Mouse (Mus musculus) heart, embryonic 13.5 days (tissue): Measurements from ENCODE around the gene Gm26602. TPM values are rescaled to one million over a fixed set of nuclear protein-coding genes. Genes with fewer than 3 reads are reported as not detected.

Experiments
- ATAC-seq: fragments of 200-750 bp; cut with Nextera tagmentation; 2 replicates; pipeline ENCODE4 v1.8.0; 2017; ENCODE audit warnings: moderate TSS enrichment; ENCODE audit not compliant: insufficient number of reproducible peaks, low FRiP score, low TSS enrichment; ENCODE audit errors: extremely low read depth
- H3K27ac ChIP-seq: fragments of 300-500 bp; sonication (generic); replicated peaks from 2 replicates; pipeline ENCODE4 v1.5.1; 2015; ENCODE audit warnings: moderate library complexity, mild to moderate bottlenecking, inconsistent platforms
- H3K27me3 ChIP-seq: fragments of 300-500 bp; sonication (generic); replicated peaks from 2 replicates; pipeline ENCODE4 v1.6.1; 2015; ENCODE audit warnings: mild to moderate bottlenecking, inconsistent platforms
- H3K36me3 ChIP-seq: fragments of 300-500 bp; sonication (generic); 2 replicates; pipeline ENCODE4 v1.6.1; 2015; ENCODE audit warnings: mild to moderate bottlenecking, inconsistent platforms
- H3K4me1 ChIP-seq: fragments of 300-500 bp; sonication (generic); 2 replicates; pipeline ENCODE4 v1.6.1; 2015; ENCODE audit warnings: inconsistent platforms
- H3K4me2 ChIP-seq: fragments of 300-500 bp; sonication (generic); 2 replicates; pipeline ENCODE4 v1.6.1; 2015; ENCODE audit warnings: inconsistent platforms, mild to moderate bottlenecking, moderate library complexity
- H3K4me3 ChIP-seq: fragments of 300-500 bp; sonication (generic); 2 replicates; pipeline ENCODE4 v1.5.1; 2015; ENCODE audit warnings: moderate library complexity, mild to moderate bottlenecking, inconsistent platforms
- H3K9ac ChIP-seq: fragments of 300-500 bp; sonication (generic); 2 replicates; pipeline ENCODE4 v1.6.1; 2015; ENCODE audit warnings: inconsistent platforms, mild to moderate bottlenecking, moderate library complexity
- H3K9me3 ChIP-seq: fragments of 300-500 bp; sonication (generic); 2 replicates; pipeline ENCODE4 v1.6.1; 2016; ENCODE audit warnings: inconsistent platforms
- WGBS: fragments of 180-500 bp; shearing (Covaris S2); methylation state at CpG from one replicate; pipeline ENCODE4 v1.1.7; 2015; ENCODE audit warnings: mixed read lengths; 5-methylcytosine and 5-hydroxymethylcytosine counted together
- polyA plus RNA-seq: library from polyadenylated mRNA; unstranded; fragments of >200 nt; fragmentation: Nextera tagmentation; extraction: Ambion mirVana; gene quantifications from 2 replicates; pipeline ENCODE4 v1.2.1, GENCODE M21; 2015

Gm26602 gene
- polyA plus RNA-seq, 1 experiment from 2014 or later, result not detected

DNA sequence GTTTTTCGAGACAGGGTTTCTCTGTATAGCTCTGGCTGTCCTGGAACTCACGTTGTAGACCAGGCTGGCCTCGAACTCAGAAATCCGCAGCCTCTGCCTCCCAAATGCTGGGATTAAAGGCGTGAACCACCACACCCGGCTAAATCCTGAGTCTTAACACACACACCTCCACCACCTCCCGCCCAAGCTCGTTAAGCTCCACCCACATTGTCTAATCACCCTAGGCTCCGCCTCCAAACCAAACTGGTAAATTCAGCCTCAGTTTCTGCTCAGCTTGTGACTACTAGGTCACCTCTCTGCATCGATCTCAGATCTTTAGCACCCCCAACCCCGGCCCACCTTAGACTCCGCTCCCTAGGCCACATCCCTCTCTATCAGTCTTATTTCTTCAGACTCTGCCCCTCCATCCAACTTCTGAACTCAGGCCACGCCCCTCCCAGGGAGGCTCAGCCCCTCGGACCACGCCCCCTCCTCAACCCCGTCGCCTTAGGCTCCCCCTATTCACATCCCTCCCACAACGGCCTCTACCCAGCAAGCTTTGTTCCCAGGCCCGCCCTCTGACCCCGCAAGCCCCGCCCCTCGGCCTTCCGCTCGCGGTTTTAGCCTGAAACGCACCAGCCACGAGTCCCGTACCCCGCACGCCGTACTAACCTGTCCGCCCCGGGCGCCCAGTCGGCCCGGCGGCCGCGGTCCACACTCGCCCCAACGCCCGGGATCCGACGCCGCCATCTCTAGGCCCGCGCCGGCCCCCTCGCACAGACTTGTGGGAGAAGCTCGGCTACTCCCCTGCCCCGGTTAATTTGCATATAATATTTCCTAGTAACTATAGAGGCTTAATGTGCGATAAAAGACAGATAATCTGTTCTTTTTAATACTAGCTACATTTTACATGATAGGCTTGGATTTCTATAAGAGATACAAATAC is 2.2 kb upstream of the Gm26602 start, which contains the start of gene Med16:
Gene Med16 (minus strand): TSS at position 757 of the 925 bp plus-strand sequence.
- Histone ChIP-seq H3K36me3 (peaks cover 70% of the 10 kb centered on the region), H3K9me3 (no peaks in the 10 kb centered on the region)
- peak; percentile 96 for ATAC-seq

DNA sequence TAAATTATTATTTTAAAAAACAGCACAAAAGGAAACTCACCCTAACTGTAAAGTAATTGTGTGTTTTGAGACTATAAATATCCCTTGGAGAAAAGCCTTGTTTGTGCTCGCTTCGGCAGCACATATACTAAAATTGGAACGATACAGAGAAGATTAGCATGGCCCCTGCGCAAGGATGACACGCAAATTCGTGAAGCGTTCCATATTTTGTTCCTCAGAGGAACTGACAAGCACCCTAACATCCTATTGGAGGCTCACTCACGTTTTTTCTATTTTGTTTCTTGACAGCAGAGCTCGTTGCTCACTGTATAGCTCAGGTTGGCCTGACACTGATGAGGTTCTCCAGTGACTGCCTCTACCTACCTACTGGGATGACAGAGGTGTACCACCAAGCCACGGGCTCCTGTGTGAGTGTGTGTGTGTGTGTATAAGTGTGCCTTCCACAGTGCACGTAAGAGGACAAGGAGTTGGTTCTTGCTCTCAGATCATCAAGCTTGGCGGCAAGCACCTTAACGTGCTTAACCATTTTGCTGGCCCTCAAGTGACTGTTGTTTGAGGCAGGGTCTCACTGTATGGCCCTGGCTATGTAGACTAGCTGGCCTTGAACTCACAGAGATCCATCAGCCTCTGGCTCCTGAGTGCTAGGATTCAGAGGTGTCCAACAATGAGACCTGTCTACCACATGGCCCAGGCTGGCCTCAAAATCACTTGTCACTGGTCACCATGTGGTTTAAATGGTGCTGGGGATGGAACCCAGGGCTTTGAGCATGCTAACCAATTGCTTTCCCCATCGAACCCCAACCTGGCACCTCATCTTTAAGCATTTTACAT is 1.3 kb upstream of the Gm26602 start:
- Histone ChIP-seq H3K9ac (peak overlapping the region; percentile 57), H3K4me1 (peaks cover 22% of the 10 kb centered on the region), H3K36me3 (peaks cover 62% of the 10 kb centered on the region), H3K4me3 (peak overlapping the region; percentile 71), H3K27me3 (no peaks in the 10 kb centered on the region), H3K9me3 (no peaks in the 10 kb centered on the region), H3K4me2 (peak overlapping the region; percentile 68), H3K27ac (peak overlapping the region; percentile 51)
- no peak for ATAC-seq
- WGBS, result 24% methylated on average over 14 of the region's 14 CpGs

More for the DNA sequence above, 2.2 kb upstream of the Gm26602 start, which contains the start of gene Med16:
- H3K4me1 ChIP-seq, result peaks cover 15% of the 10 kb centered on the region
- 1% methylated on average over 52 of the region's 52 CpGs for WGBS
- H3K4me3 ChIP-seq, result peak within 1 kb of the TSS; percentile 71
- H3K27me3 ChIP-seq, result no peaks in the 10 kb centered on the region
- peak within 1 kb of the TSS; percentile 94 for H3K9ac ChIP-seq
- peak within 1 kb of the TSS; percentile 92 for H3K27ac ChIP-seq
- peak within 1 kb of the TSS; percentile 68 for H3K4me2 ChIP-seq

DNA sequence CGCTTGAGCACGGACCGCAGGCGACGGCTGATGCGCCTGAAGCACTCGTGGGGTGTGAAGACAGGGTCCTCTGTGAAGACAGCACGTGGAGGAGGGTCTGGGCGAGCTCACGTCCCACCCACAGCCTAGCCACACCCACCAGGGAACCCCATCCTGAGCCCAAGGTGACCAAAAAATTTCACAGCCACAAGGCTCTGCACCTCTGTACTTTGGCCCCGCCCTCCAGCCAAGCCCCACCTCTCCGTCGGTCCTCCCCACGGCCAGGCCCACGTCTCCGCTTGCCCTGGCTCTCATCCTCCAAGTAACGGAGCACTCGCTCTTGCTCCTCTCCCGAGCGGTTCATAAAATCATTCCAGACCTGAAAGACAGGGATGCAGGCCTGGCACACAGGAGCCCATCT is 1.8 kb downstream of the Gm26602 start:
- no peak overlapping the region; the same call in 1 of the 2 replicates for H3K9ac ChIP-seq
- no peak overlapping the region for H3K4me3 ChIP-seq
- H3K27me3 ChIP-seq, result peaks cover 2% of the 10 kb centered on the region
- H3K4me1 ChIP-seq, result peaks cover 44% of the 10 kb centered on the region
- no peaks in the 10 kb centered on the region for H3K9me3 ChIP-seq
- H3K36me3 ChIP-seq, result peaks cover 32% of the 10 kb centered on the region
- WGBS, result 64% methylated on average over 20 of the region's 20 CpGs
- H3K4me2 ChIP-seq, result no peak overlapping the region
- no peak overlapping the region for H3K27ac ChIP-seq
- no peak for ATAC-seq

DNA sequence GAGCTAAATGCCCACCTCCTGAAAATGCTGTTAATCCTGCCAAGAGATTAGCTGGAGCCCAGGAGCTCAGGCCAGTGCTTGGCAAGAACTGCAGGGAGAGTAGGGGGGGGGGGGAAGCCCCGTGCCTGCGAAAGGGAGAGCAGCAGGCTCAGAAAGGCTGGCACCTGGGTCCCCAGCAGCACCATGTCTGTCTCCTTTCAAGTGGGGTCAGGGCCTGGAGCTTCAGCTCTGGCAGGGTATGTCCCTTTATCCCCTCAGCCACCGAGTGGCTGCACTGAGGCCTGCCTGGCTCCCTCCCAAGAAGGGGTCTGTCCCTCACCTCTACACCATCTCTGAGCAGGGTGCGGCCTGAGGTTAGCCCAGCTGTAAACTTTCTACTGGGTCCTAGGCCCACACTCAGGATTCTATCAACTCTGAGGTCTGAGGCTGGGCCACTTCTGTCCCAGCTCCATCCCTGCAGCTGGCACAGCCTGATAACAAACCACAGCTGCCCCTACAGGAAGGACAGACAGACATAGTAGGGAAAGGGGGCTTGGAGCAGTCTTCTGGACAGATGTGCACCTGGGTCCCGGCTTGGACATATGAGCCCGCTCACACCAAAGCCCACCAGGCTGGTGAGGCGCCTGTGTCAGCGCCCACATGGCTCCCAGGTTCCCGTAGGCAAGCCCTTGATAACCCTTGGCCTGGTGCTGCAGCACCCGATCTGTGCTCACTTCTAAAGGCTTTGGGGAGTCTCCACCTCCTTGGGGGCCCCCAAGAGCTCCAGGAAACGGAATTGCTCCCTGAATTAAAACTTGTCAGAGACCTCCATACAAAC is 3.7 kb downstream of the Gm26602 start:
- Histone ChIP-seq H3K4me3 (0 out of 2 replicates have a peak overlapping the region, but pooled peaks have one; percentile 6), H3K36me3 (peaks cover 32% of the 10 kb centered on the region), H3K27me3 (peaks cover 21% of the 10 kb centered on the region), H3K9ac (peak overlapping the region; percentile 58), H3K4me1 (peaks cover 50% of the 10 kb centered on the region), H3K9me3 (no peaks in the 10 kb centered on the region), H3K4me2 (peak overlapping the region; percentile 86; the same call in 1 of the 2 replicates), H3K27ac (no peak overlapping the region)
- no peak for ATAC-seq
- 57% methylated on average over 11 of the region's 11 CpGs for WGBS

DNA sequence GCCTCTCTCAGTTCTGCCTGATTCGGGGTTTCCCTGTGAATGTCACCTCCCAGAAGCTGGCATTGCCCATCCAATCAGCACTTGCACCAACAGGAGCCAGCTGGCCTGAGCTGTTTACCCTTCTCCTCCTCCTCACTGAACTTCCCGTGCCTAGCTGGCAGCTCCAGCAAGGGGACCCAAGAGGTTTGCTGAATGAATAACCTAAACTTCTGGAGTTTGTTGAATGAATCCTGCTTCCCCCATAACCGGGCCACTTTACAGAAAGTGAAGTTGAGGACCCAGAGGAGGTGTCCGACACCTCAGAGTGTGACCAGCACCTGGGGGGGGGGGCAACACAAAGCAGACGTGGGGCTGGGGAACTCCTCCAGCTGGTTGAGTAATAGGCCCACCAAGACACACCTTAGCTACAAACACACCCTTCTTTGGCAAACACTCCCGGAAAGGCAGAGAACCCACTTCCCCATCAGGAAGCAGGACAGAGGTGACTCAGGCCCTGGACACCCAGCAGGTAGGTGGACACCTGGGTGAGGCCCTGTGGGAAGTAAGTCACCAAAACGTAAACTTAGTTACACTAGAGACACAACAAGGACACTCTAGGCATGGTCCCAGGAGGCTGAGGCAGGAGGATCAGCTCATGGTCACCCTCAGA is 4.4 kb downstream of the Gm26602 start:
- H3K4me2 ChIP-seq, result peak overlapping the region; percentile 86
- ATAC-seq, result no peak
- H3K4me1 ChIP-seq, result peaks cover 48% of the 10 kb centered on the region
- WGBS, result 68% methylated on average over 7 of the region's 7 CpGs
- H3K4me3 ChIP-seq, result 0 out of 2 replicates have a peak overlapping the region, but pooled peaks have one; percentile 6
- peak overlapping the region; percentile 58 for H3K9ac ChIP-seq
- H3K27ac ChIP-seq, result no peak overlapping the region
- H3K27me3 ChIP-seq, result peaks cover 28% of the 10 kb centered on the region
- H3K9me3 ChIP-seq, result no peaks in the 10 kb centered on the region
- H3K36me3 ChIP-seq, result peaks cover 32% of the 10 kb centered on the region

DNA sequence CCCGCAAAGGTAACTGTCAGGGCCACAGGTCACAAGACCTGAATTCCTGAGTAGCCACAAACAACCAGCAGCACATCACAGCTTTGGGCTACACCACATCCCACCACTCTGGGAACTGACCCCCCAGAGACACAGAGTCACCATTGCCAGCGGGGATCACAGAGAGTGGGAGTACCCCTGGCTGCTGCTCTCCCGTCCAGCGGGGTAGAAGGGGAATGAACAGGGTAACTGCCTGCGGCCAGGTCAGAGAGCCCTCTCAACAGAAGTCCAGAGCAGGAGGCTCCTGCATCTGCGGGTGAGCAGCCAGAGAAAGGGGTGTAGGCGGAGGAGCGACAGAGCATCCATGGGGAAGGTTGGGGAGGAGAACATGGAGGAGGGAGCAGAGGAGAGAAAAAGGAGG is 5.4 kb downstream of the Gm26602 start:
- H3K27me3 ChIP-seq, result peaks cover 39% of the 10 kb centered on the region
- peak overlapping the region; percentile 86 for H3K4me2 ChIP-seq
- H3K27ac ChIP-seq, result peak overlapping the region; percentile 54; the same call in 1 of the 2 replicates
- H3K4me3 ChIP-seq, result peak overlapping the region; percentile 67
- peaks cover 55% of the 10 kb centered on the region for H3K4me1 ChIP-seq
- ATAC-seq, result no peak
- peaks cover 24% of the 10 kb centered on the region for H3K36me3 ChIP-seq
- H3K9ac ChIP-seq, result peak overlapping the region; percentile 94
- WGBS, result 11% methylated on average over 8 of the region's 8 CpGs
- no peaks in the 10 kb centered on the region for H3K9me3 ChIP-seq

DNA sequence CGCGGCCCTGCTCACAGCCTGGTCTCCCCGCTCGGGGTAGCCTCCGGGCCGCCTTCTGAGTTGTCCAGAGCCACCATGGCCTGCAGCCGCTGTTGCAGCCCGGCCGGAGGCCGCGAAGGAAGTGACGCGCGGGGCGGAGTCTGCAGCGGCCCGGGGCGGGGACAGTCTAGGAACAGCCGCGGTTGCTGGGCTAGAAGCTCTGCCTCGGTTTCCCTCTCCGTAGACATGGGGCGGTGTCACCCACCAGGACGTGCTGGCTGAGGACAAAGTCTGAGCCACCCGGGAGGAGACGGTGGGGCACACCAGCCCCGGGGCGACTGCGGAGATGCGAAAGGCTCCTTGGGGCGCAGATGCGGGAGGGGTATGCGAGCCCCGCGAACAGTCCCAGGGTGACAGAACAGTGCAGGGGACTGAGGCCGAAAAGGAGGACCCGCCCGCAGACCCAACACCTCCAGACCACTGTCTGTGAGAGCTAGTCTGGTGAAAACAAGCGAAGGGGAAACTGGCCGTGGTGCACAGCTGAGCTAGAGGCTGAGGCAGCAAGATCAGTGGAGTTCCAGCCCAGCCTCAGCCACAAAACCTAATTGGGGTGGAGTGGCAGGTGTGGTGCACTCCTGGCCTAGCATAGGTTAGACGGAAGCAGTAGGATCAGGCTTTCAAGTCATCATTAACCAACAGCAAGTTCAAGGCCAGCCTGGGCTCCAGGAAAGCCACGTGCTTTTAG is 6.3 kb downstream of the Gm26602 start, which contains the start of gene Kiss1r:
Gene Kiss1r (plus strand): TSS at position 164 of the 724 bp plus-strand sequence.
- H3K36me3 ChIP-seq, result peaks cover 15% of the 10 kb centered on the region
- no peaks in the 10 kb centered on the region for H3K9me3 ChIP-seq
- WGBS, result 2% methylated on average over 42 of the region's 42 CpGs
- H3K27ac ChIP-seq, result peak within 1 kb of the TSS; percentile 54
- peaks cover 63% of the 10 kb centered on the region for H3K4me1 ChIP-seq
- H3K4me3 ChIP-seq, result peak within 1 kb of the TSS; percentile 67
- H3K27me3 ChIP-seq, result peaks cover 47% of the 10 kb centered on the region
- peak within 1 kb of the TSS; percentile 86 for H3K4me2 ChIP-seq
- peak within 1 kb of the TSS; percentile 94 for H3K9ac ChIP-seq
- ATAC-seq, result peak; percentile 66

DNA sequence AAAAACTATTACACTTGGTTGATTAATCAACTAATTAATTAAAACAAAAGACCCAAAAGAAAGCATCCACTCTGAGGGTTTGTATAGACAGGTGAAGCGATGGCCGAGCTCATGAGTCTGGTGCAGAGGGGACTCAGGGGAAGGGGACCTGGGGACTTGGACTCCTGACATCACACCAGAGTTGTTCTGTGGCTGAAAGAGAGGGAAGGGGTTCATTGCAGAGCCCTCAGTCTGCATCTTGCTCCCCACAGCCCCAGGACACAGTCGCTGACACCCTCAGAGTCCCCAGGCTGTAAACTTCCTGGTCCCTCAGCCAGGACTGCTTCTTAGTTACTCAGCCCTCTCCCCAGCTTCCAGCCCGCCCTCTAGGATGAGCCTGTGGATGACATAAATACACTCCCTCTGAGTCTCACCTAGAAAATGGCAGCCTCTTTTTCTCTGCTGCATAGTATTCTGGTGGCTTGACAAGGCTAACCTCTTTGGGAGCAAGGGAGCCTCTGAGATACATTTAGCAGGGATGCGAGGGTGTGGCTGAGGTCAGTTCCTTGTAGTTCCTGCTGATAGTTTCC is 7.0 kb downstream of the Gm26602 start:
- Histone ChIP-seq H3K4me3 (peak overlapping the region; percentile 67), H3K9ac (peak overlapping the region; percentile 94), H3K4me2 (peak overlapping the region; percentile 86), H3K9me3 (no peaks in the 10 kb centered on the region), H3K27ac (no peak overlapping the region), H3K4me1 (peaks cover 63% of the 10 kb centered on the region), H3K36me3 (peaks cover 9% of the 10 kb centered on the region), H3K27me3 (peaks cover 54% of the 10 kb centered on the region)
- ATAC-seq, result no peak
- 59% methylated on average over 5 of the region's 5 CpGs for WGBS

DNA sequence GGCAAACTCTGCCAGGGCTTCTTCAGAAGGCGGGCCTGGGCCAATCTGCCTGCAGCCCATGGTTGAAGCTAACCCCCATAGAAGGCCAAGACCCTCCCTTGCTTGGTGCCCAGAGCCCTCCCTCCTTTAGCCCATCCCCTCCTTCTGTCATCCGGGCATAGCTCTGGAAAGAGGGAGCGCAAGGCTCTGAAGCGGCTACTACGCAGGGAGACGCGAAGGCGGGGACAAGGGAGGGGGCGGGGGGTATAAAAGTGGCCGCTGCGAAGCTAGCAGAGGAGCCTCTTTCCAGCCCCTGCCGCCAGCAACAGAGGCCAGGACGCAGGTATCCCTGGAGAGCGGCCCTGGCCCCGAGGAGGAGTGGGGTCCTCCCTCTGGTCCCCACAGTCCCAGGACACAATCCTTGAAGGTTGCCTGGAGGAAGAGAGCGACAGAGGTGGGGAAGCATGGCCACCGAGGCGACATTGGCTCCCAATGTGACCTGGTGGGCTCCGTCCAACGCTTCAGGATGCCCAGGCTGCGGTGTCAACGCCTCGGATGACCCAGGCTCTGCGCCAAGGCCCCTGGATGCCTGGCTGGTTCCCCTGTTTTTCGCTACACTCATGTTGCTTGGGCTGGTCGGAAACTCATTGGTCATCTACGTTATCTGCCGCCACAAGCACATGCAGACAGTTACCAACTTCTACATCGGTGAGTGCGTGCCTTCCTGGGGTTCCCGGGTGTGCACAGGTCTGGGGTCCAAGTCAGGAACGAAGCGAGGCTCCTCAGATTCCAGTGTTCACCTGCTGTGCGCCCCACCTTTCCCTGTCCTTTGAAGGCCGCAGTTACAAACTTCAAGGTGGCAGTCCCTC is 7.8 kb downstream of the Gm26602 start:
- H3K4me3 ChIP-seq, result peak overlapping the region; percentile 67
- H3K36me3 ChIP-seq, result peaks cover under 1% of the 10 kb centered on the region; the same call in 1 of the 2 replicates
- H3K4me2 ChIP-seq, result peak overlapping the region; percentile 60
- H3K9ac ChIP-seq, result peak overlapping the region; percentile 60
- no peaks in the 10 kb centered on the region for H3K9me3 ChIP-seq
- H3K27ac ChIP-seq, result no peak overlapping the region
- H3K4me1 ChIP-seq, result peaks cover 63% of the 10 kb centered on the region
- H3K27me3 ChIP-seq, result peaks cover 62% of the 10 kb centered on the region
- ATAC-seq, result no peak
- WGBS, result 7% methylated on average over 35 of the region's 35 CpGs
